Mouse (Mus musculus) MEL (cell line): Measurements from ENCODE around the gene Gal. TPM values are rescaled to one million over a fixed set of nuclear protein-coding genes. Genes with fewer than 3 reads are reported as not detected.

Source experiments
- DNase-seq: peaks from one replicate; pipeline ENCODE4 v3.0.0; 2011; ENCODE audit warnings: low read depth, low spot score
- H3K27ac ChIP-seq: 2 replicates; pipeline ENCODE4 v1.5.1; 2012; ENCODE audit warnings: low read depth, mild to moderate bottlenecking, control low read depth, low read length, moderate library complexity; ENCODE audit not compliant: control insufficient read depth
- H3K27me3 ChIP-seq, 2 experiments: fragments of 150-350 bp in 1 of 2; sonication (generic) in 1 of 2; 2 replicates each; pipeline ENCODE4 v1.6.1; 2012; ENCODE audit warnings: low read length in 2 of 2, mild to moderate bottlenecking in 2 of 2, improper control_type of control experiment in 1 of 2, moderate library complexity in 1 of 2; ENCODE audit not compliant: insufficient read depth in 2 of 2, control insufficient read depth in 1 of 2
- H3K36me3 ChIP-seq, 2 experiments: 2 replicates each; pipeline ENCODE4 v1.6.1; 2012 to 2014; ENCODE audit warnings: low read length in 2 of 2, improper control_type of control experiment in 1 of 2, inconsistent platforms in 1 of 2, mild to moderate bottlenecking in 1 of 2; ENCODE audit not compliant: insufficient read depth in 2 of 2, control insufficient read depth in 1 of 2
- H3K4me1 ChIP-seq, 2 experiments: fragments of 150-350 bp in 1 of 2; sonication (generic) in 1 of 2; 2 replicates each; pipeline ENCODE4 v1.6.1; 2012; ENCODE audit warnings: low read length in 2 of 2, improper control_type of control experiment in 1 of 2, mild to moderate bottlenecking in 1 of 2; ENCODE audit not compliant: insufficient read depth in 2 of 2, control insufficient read depth in 1 of 2
- H3K4me3 ChIP-seq, 2 experiments: fragments of 150-350 bp in 1 of 2; sonication (generic) in 1 of 2; 2 replicates each; pipeline ENCODE4 v1.5.1; 2012; ENCODE audit warnings: low read depth in 2 of 2, low read length in 2 of 2, mild to moderate bottlenecking in 2 of 2, moderate library complexity in 2 of 2, control low read depth in 1 of 2, improper control_type of control experiment in 1 of 2; ENCODE audit not compliant: control insufficient read depth in 1 of 2, insufficient read depth in 1 of 2
- H3K79me2 ChIP-seq: 2 replicates; pipeline ENCODE4 v1.6.1; 2012; ENCODE audit warnings: mild to moderate bottlenecking, low read length, moderate library complexity; ENCODE audit not compliant: control insufficient read depth, poor library complexity, insufficient read depth
- H3K9ac ChIP-seq: 2 replicates; pipeline ENCODE4 v1.6.1; 2012; ENCODE audit warnings: low read depth, mild to moderate bottlenecking, control low read depth, low read length, moderate library complexity; ENCODE audit not compliant: control insufficient read depth, poor library complexity, severe bottlenecking
- H3K9me3 ChIP-seq: fragments of 150-350 bp; sonication (generic); replicated peaks from 2 replicates; pipeline ENCODE4 v1.6.1; 2012; ENCODE audit warnings: mild to moderate bottlenecking, low read length, improper control_type of control experiment, moderate library complexity; ENCODE audit not compliant: insufficient read depth
- BHLHE40 ChIP-seq: IDR thresholded peaks from 2 replicates; pipeline ENCODE4 v1.6.1; 2012; ENCODE audit warnings: low read depth, mild to moderate bottlenecking, inconsistent platforms, low read length, improper control_type of control experiment, borderline replicate concordance
- CHD2 ChIP-seq: IDR thresholded peaks from 2 replicates; pipeline ENCODE4 v1.6.1; 2011; ENCODE audit warnings: low read length, improper control_type of control experiment
- E2F4 ChIP-seq: IDR thresholded peaks from 2 replicates; pipeline ENCODE4 v1.6.1; 2011; ENCODE audit warnings: low read depth, low read length, improper control_type of control experiment, borderline replicate concordance
- EP300 ChIP-seq, 2 experiments: IDR thresholded peaks; 2 replicates each; pipeline ENCODE4 v1.6.1; 2011; ENCODE audit warnings: improper control_type of control experiment in 2 of 2, low read length in 2 of 2, low read depth in 1 of 2, mild to moderate bottlenecking in 1 of 2
- GATA1 ChIP-seq: IDR thresholded peaks from 2 replicates; pipeline ENCODE4 v1.6.1; 2011; ENCODE audit warnings: low read depth, low read length, improper control_type of control experiment
- HCFC1 ChIP-seq: IDR thresholded peaks from 2 replicates; pipeline ENCODE4 v1.6.1; 2012; ENCODE audit warnings: low read depth, mild to moderate bottlenecking, inconsistent platforms, low read length, improper control_type of control experiment, moderate library complexity
- JUND ChIP-seq: IDR thresholded peaks from 2 replicates; pipeline ENCODE4 v1.6.1; 2011; ENCODE audit warnings: low read depth, mild to moderate bottlenecking, improper control_type of control experiment, low read length
- MXI1 ChIP-seq: IDR thresholded peaks from 2 replicates; pipeline ENCODE4 v1.6.1; 2011; ENCODE audit warnings: mild to moderate bottlenecking, low read depth, low read length, improper control_type of control experiment
- MYB ChIP-seq: IDR thresholded peaks from 2 replicates; pipeline ENCODE4 v1.6.1; 2011; ENCODE audit warnings: mild to moderate bottlenecking, low read depth, low read length, improper control_type of control experiment
- NELFE ChIP-seq: IDR thresholded peaks from 2 replicates; pipeline ENCODE4 v1.6.1; 2011; ENCODE audit warnings: low read depth, low read length, improper control_type of control experiment
- POLR2A ChIP-seq, 2 experiments: IDR thresholded peaks; 2 replicates each; pipeline ENCODE4 v1.6.1; 2011 to 2012; ENCODE audit warnings: low read length in 2 of 2, mild to moderate bottlenecking in 2 of 2, control low read depth in 1 of 2, improper control_type of control experiment in 1 of 2, low read depth in 1 of 2, moderate library complexity in 1 of 2; ENCODE audit not compliant: control insufficient read depth in 1 of 2, insufficient read depth in 1 of 2, poor library complexity in 1 of 2
- POLR2AphosphoS5 ChIP-seq: IDR thresholded peaks from 2 replicates; pipeline ENCODE4 v1.6.1; 2012; ENCODE audit warnings: low read depth, borderline replicate concordance, mild to moderate bottlenecking, inconsistent platforms, low read length, moderate library complexity, mixed read lengths
- RAD21 ChIP-seq: IDR thresholded peaks from 2 replicates; pipeline ENCODE4 v1.6.1; 2011; ENCODE audit warnings: mild to moderate bottlenecking, low read depth, low read length, improper control_type of control experiment
- SMC3 ChIP-seq: IDR thresholded peaks from 2 replicates; pipeline ENCODE4 v1.6.1; 2011; ENCODE audit warnings: low read depth, low read length, improper control_type of control experiment
- USF1 ChIP-seq: IDR thresholded peaks from 2 replicates; pipeline ENCODE4 v1.6.1; 2014; ENCODE audit warnings: low read depth, mild to moderate bottlenecking, inconsistent platforms, low read length, improper control_type of control experiment, moderate library complexity
- USF2 ChIP-seq, 2 experiments: IDR thresholded peaks; 2 replicates each; pipeline ENCODE4 v1.6.1; 2011 to 2012; ENCODE audit warnings: improper control_type of control experiment in 2 of 2, low read length in 2 of 2, borderline replicate concordance in 1 of 2, inconsistent platforms in 1 of 2, low read depth in 1 of 2, mild to moderate bottlenecking in 1 of 2; ENCODE audit not compliant: insufficient read depth in 1 of 2
- ZMIZ1 ChIP-seq: IDR thresholded peaks from 2 replicates; pipeline ENCODE4 v1.6.1; 2012; ENCODE audit warnings: low read depth, mild to moderate bottlenecking, inconsistent platforms, low read length, improper control_type of control experiment, moderate library complexity
- polyA plus RNA-seq, 2 experiments: library from polyadenylated mRNA; stranded (reverse) in 1 of 2; unstranded in 1 of 2; fragments of >175 nt in 1 of 2; fragments of >200 nt in 1 of 2; gene quantifications; 2 replicates each; pipeline versions ENCODE4 v1.2.1 to v1.2.4; 2012; ENCODE audit warnings: low replicate concordance in 2 of 2, low read depth in 1 of 2; ENCODE audit not compliant: insufficient read length in 2 of 2, insufficient read depth in 1 of 2, missing spikeins in 1 of 2
- total RNA-seq: library from RNA; depleted of rRNA; stranded (reverse); fragments of 300-350 nt; gene quantifications from 2 replicates; pipeline ENCODE4 v1.2.3, GENCODE M21; 2012

The Gal gene
- total and polyA plus RNA-seq, 3 experiments = not detected

- no peak overlapping the region for H3K9ac ChIP-seq
- no peaks in the 10 kb centered on the region for H3K4me1 ChIP-seq
- H3K27ac ChIP-seq = no peak overlapping the region
- no peak for DNase-seq
- no peak overlapping the region for H3K4me3 ChIP-seq
- TF ChIP-seq EP300 (IDR thresholded peaks at IDR 0.05; ENCODE audit: low read depth in 1 of 2, low read length in 2 of 2) (no peak), MXI1 (no peak), HCFC1 (no peak)
- no peaks in the 10 kb centered on the region for H3K9me3 ChIP-seq
- H3K36me3 ChIP-seq = no peaks in the 10 kb centered on the region
- no peaks in the 10 kb centered on the region for H3K79me2 ChIP-seq
- no peaks in the 10 kb centered on the region for H3K27me3 ChIP-seq
Measured at GRCm38 (mm10) chr19:3405531-3406281, 8.6 kb downstream of the Gal start.

GRCm38 (mm10) chr19:3404030-3404429 lies 10.3 kb downstream of the Gal start:
- Histone ChIP-seq H3K9ac (no peak overlapping the region), H3K36me3 (no peaks in the 10 kb centered on the region), H3K27me3 (no peaks in the 10 kb centered on the region), H3K79me2 (no peaks in the 10 kb centered on the region), H3K4me3 (no peak overlapping the region), H3K4me1 (no peaks in the 10 kb centered on the region), H3K9me3 (no peaks in the 10 kb centered on the region), H3K27ac (no peak overlapping the region)
- no peak for DNase-seq
- TF ChIP-seq CHD2 = no peak
- no peak for TF ChIP-seq USF1
- TF ChIP-seq ZMIZ1 = no peak
- TF ChIP-seq HCFC1 = no peak
- TF ChIP-seq EP300 (IDR thresholded peaks at IDR 0.05; ENCODE audit: low read depth in 1 of 2, low read length in 2 of 2) = no peak
- TF ChIP-seq BHLHE40 = no peak

- TF ChIP-seq GATA1 = no peak
- no peak for TF ChIP-seq RAD21
- TF ChIP-seq SMC3 = no peak
- TF ChIP-seq CHD2 = no peak
- TF ChIP-seq USF2 (IDR thresholded peaks at IDR 0.05; ENCODE audit: borderline replicate concordance in 1 of 2, insufficient read depth in 1 of 2, low read depth in 1 of 2, low read length in 2 of 2) = no peak
- TF ChIP-seq JUND = no peak
- no peak for TF ChIP-seq E2F4
- no peak for TF ChIP-seq NELFE
- no peak for TF ChIP-seq MYB
- TF ChIP-seq POLR2AphosphoS5 = no peak
- TF ChIP-seq POLR2A (IDR thresholded peaks at IDR 0.05; ENCODE audit: control insufficient read depth in 1 of 2, insufficient read depth in 1 of 2, low read depth in 1 of 2, low read length in 2 of 2, poor library complexity in 1 of 2) = no peak
- Histone ChIP-seq H3K9me3 (no peaks in the 10 kb centered on the region), H3K79me2 (no peaks in the 10 kb centered on the region), H3K27ac (no peak overlapping the region), H3K4me1 (no peaks in the 10 kb centered on the region), H3K4me3 (no peak overlapping the region), H3K9ac (no peak overlapping the region), H3K36me3 (no peaks in the 10 kb centered on the region), H3K27me3 (no peaks in the 10 kb centered on the region)
- no peak for DNase-seq
Measured at GRCm38 (mm10) chr19:3402390-3402789, 12.0 kb downstream of the Gal start.
